Mouse (Mus musculus) hindbrain, embryonic 15.5 days (tissue): ENCODE data around the gene Rassf8. TPM values are rescaled to one million over a fixed set of nuclear protein-coding genes. Genes with fewer than 3 reads are reported as not detected.
A peak's percentile ranks its signal among the peaks of the same experiment; 100 is the strongest.

Experiments
- ATAC-seq: fragments of 200-750 bp; cut with Nextera tagmentation; 2 replicates; pipeline ENCODE4 v1.8.0; 2017; ENCODE audit warnings: low read depth, moderate number of reproducible peaks, moderate TSS enrichment; ENCODE audit not compliant: low FRiP score
- H3K27ac ChIP-seq: fragments of 300-500 bp; sonication (generic); replicated peaks from 2 replicates; pipeline ENCODE4 v1.5.1; 2015; ENCODE audit warnings: mild to moderate bottlenecking, inconsistent platforms
- H3K27me3 ChIP-seq: fragments of 300-500 bp; sonication (generic); 2 replicates; pipeline ENCODE4 v1.6.1; 2015; ENCODE audit warnings: control low read depth, inconsistent platforms
- H3K36me3 ChIP-seq: fragments of 300-500 bp; sonication (generic); 2 replicates; pipeline ENCODE4 v1.6.1; 2015; ENCODE audit warnings: control low read depth, inconsistent platforms
- H3K4me1 ChIP-seq: fragments of 300-500 bp; sonication (generic); replicated peaks from 2 replicates; pipeline ENCODE4 v1.6.1; 2015; ENCODE audit warnings: control low read depth, inconsistent platforms
- H3K4me2 ChIP-seq: fragments of 300-500 bp; sonication (generic); 2 replicates; pipeline ENCODE4 v1.6.1; 2015; ENCODE audit warnings: moderate library complexity, mild to moderate bottlenecking, inconsistent platforms
- H3K4me3 ChIP-seq: fragments of 300-500 bp; sonication (generic); 2 replicates; pipeline ENCODE4 v1.5.1; 2015; ENCODE audit warnings: mild to moderate bottlenecking, inconsistent platforms
- H3K9ac ChIP-seq: fragments of 300-500 bp; sonication (generic); 2 replicates; pipeline ENCODE4 v1.6.1; 2015; ENCODE audit warnings: inconsistent platforms
- H3K9me3 ChIP-seq: fragments of 300-500 bp; sonication (generic); 2 replicates; pipeline ENCODE4 v1.6.1; 2016; ENCODE audit warnings: control low read depth, inconsistent platforms
- WGBS: fragments of 180-500 bp; shearing (Covaris S2); methylation state at CpG from one replicate; pipeline ENCODE4 v1.1.7; 2015; 5-methylcytosine and 5-hydroxymethylcytosine counted together
- polyA plus RNA-seq: library from polyadenylated mRNA; unstranded; fragments of >200 nt; fragmentation: Nextera tagmentation; extraction: Ambion mirVana; gene quantifications from 2 replicates; pipeline ENCODE4 v1.2.1, GENCODE M21; 2015

Rassf8 gene
- polyA plus RNA-seq: 5.0 and 5.2 TPM in 2 replicates

- Histone ChIP-seq H3K27ac (peak within 1 kb of the TSS; percentile 83), H3K9ac (peak within 1 kb of the TSS; percentile 73), H3K4me2 (peak within 1 kb of the TSS; percentile 91), H3K4me1 (peaks cover 13% of the 10 kb centered on the region; the same call in 1 of the 2 replicates), H3K9me3 (no peaks in the 10 kb centered on the region; the same call in 1 of the 2 replicates), H3K36me3 (no peaks in the 10 kb centered on the region), H3K4me3 (peak within 1 kb of the TSS; percentile 83), H3K27me3 (no peaks in the 10 kb centered on the region; the same call in 1 of the 2 replicates)
- ATAC-seq: peak; percentile 96
- under 1% methylated on average over 26 of the region's 71 CpGs for WGBS
These were observed at the start of gene Rassf8 for GRCm38 (mm10) chr6:145746132-145746849. Gene Rassf8 (plus strand): TSS chr6:145746748.

- H3K27me3 ChIP-seq: no peaks in the 10 kb centered on the region
These were observed 45.5 kb upstream of the Rassf8 start for GRCm38 (mm10) chr6:145701021-145701540.

GRCm38 (mm10) chr6:145703667-145704066 lies 42.9 kb upstream of the Rassf8 start:
- 71% methylated on average over 6 of the region's 6 CpGs for WGBS
- Histone ChIP-seq H3K9ac (no peak overlapping the region), H3K4me3 (no peak overlapping the region), H3K4me2 (no peak overlapping the region), H3K27me3 (no peaks in the 10 kb centered on the region), H3K27ac (no peak overlapping the region), H3K9me3 (no peaks in the 10 kb centered on the region), H3K4me1 (no peaks in the 10 kb centered on the region), H3K36me3 (no peaks in the 10 kb centered on the region)
- no peak for ATAC-seq

More at GRCm38 (mm10) chr6:145701021-145701540, 45.5 kb upstream of the Rassf8 start:
- Histone ChIP-seq H3K27ac (no peak overlapping the region), H3K9ac (no peak overlapping the region), H3K4me1 (no peaks in the 10 kb centered on the region), H3K36me3 (no peaks in the 10 kb centered on the region), H3K4me2 (no peak overlapping the region), H3K4me3 (no peak overlapping the region), H3K9me3 (no peaks in the 10 kb centered on the region)
- ATAC-seq: no peak
- 24% methylated on average over 8 of the region's 8 CpGs for WGBS

- no peaks in the 10 kb centered on the region for H3K27me3 ChIP-seq
- no peak overlapping the region for H3K27ac ChIP-seq
- no peak overlapping the region for H3K4me2 ChIP-seq
- no peaks in the 10 kb centered on the region for H3K9me3 ChIP-seq
- no peak overlapping the region for H3K4me3 ChIP-seq
- no peaks in the 10 kb centered on the region for H3K36me3 ChIP-seq
- no peaks in the 10 kb centered on the region for H3K4me1 ChIP-seq
- 93% methylated on average over 18 of the region's 18 CpGs for WGBS
- ATAC-seq: no peak
- H3K9ac ChIP-seq: no peak overlapping the region
These were observed 36.4 kb upstream of the Rassf8 start for GRCm38 (mm10) chr6:145709956-145710720.

- H3K27ac ChIP-seq: no peak overlapping the region
- H3K4me1 ChIP-seq: no peaks in the 10 kb centered on the region
- H3K9ac ChIP-seq: no peak overlapping the region
- H3K9me3 ChIP-seq: no peaks in the 10 kb centered on the region
- ATAC-seq: no peak
- 86% methylated on average over 3 of the region's 3 CpGs for WGBS
- no peak overlapping the region for H3K4me3 ChIP-seq
- H3K4me2 ChIP-seq: no peak overlapping the region
- H3K36me3 ChIP-seq: no peaks in the 10 kb centered on the region
- H3K27me3 ChIP-seq: no peaks in the 10 kb centered on the region
These were observed 35.8 kb upstream of the Rassf8 start for GRCm38 (mm10) chr6:145710797-145711196.

- Histone ChIP-seq H3K27me3 (no peaks in the 10 kb centered on the region), H3K4me2 (no peak overlapping the region), H3K9me3 (no peaks in the 10 kb centered on the region), H3K4me1 (no peaks in the 10 kb centered on the region), H3K9ac (no peak overlapping the region), H3K27ac (no peak overlapping the region), H3K36me3 (no peaks in the 10 kb centered on the region), H3K4me3 (no peak overlapping the region)
- WGBS: 75% methylated on average over 5 of the region's 5 CpGs
- no peak for ATAC-seq
These were observed 35.2 kb upstream of the Rassf8 start for GRCm38 (mm10) chr6:145711320-145711719.

- Histone ChIP-seq H3K4me1 (no peaks in the 10 kb centered on the region), H3K27ac (no peak overlapping the region), H3K9ac (no peak overlapping the region), H3K4me2 (no peak overlapping the region), H3K9me3 (no peaks in the 10 kb centered on the region), H3K4me3 (no peak overlapping the region), H3K36me3 (no peaks in the 10 kb centered on the region), H3K27me3 (no peaks in the 10 kb centered on the region)
- WGBS: 32% methylated on average over 8 of the region's 8 CpGs
- 0 out of 2 replicates have a peak, but pooled peaks have one; percentile 38 for ATAC-seq
These were observed 33.1 kb upstream of the Rassf8 start for GRCm38 (mm10) chr6:145713241-145714114.

GRCm38 (mm10) chr6:145714131-145714530 lies 32.4 kb upstream of the Rassf8 start:
- ATAC-seq: no peak
- WGBS: 32% methylated on average over 1 of the region's 1 CpGs
- H3K9ac ChIP-seq: no peak overlapping the region
- H3K27me3 ChIP-seq: no peaks in the 10 kb centered on the region
- no peak overlapping the region for H3K4me2 ChIP-seq
- H3K4me1 ChIP-seq: no peaks in the 10 kb centered on the region
- no peak overlapping the region for H3K27ac ChIP-seq
- H3K9me3 ChIP-seq: no peaks in the 10 kb centered on the region
- H3K36me3 ChIP-seq: no peaks in the 10 kb centered on the region
- no peak overlapping the region for H3K4me3 ChIP-seq

- Histone ChIP-seq H3K4me2 (no peak overlapping the region), H3K9ac (no peak overlapping the region), H3K4me1 (no peaks in the 10 kb centered on the region), H3K36me3 (no peaks in the 10 kb centered on the region), H3K27me3 (no peaks in the 10 kb centered on the region), H3K4me3 (no peak overlapping the region), H3K27ac (no peak overlapping the region), H3K9me3 (no peaks in the 10 kb centered on the region)
- ATAC-seq: no peak
- 73% methylated on average over 7 of the region's 7 CpGs for WGBS
These were observed 24.0 kb upstream of the Rassf8 start for GRCm38 (mm10) chr6:145722596-145722995.

GRCm38 (mm10) chr6:145723131-145723863 lies 23.3 kb upstream of the Rassf8 start:
- H3K36me3 ChIP-seq: no peaks in the 10 kb centered on the region
- H3K4me2 ChIP-seq: no peak overlapping the region
- H3K27ac ChIP-seq: no peak overlapping the region
- H3K4me1 ChIP-seq: no peaks in the 10 kb centered on the region
- no peak overlapping the region for H3K4me3 ChIP-seq
- H3K9me3 ChIP-seq: no peaks in the 10 kb centered on the region
- H3K27me3 ChIP-seq: no peaks in the 10 kb centered on the region
- H3K9ac ChIP-seq: no peak overlapping the region
- no peak for ATAC-seq
- WGBS: 85% methylated on average over 13 of the region's 13 CpGs

GRCm38 (mm10) chr6:145725849-145726248 lies 20.7 kb upstream of the Rassf8 start:
- Histone ChIP-seq H3K9ac (no peak overlapping the region), H3K4me1 (no peaks in the 10 kb centered on the region), H3K27ac (no peak overlapping the region), H3K4me3 (no peak overlapping the region), H3K4me2 (no peak overlapping the region), H3K27me3 (no peaks in the 10 kb centered on the region), H3K9me3 (no peaks in the 10 kb centered on the region), H3K36me3 (no peaks in the 10 kb centered on the region)
- no peak for ATAC-seq
- whole genome bisulfite sequencing: 86% methylated on average over 10 of the region's 10 CpGs
